Mouse (Mus musculus): ENCODE measurements around the gene Taf9. TPM values are rescaled to one million over a fixed set of nuclear protein-coding genes. Genes with fewer than 3 reads are reported as not detected.

The Taf9 gene
- 50.1 and 50.8 TPM in 2 replicates for total RNA-seq (2014; rRNA removed)
- polyA plus RNA-seq (2015; fragmentation: Nextera tagmentation; extraction: Ambion mirVana) = 40.8 and 57.6 TPM in 2 replicates

- Histone ChIP-seq H3K4me1 (ENCODE audit: insufficient read depth) (peaks cover 5% of the 10 kb centered on the region; the same call in 1 of the 2 replicates), H3K9ac (peak within 1 kb of the TSS; percentile 85), H3K9me3 (ENCODE audit: low read length) (no peaks in the 10 kb centered on the region), H3K27me3 (ENCODE audit: insufficient read depth, low read length) (no peaks in the 10 kb centered on the region), H3K4me3 (ENCODE audit: low read depth, low read length) (peak within 1 kb of the TSS; percentile 60), H3K4me2 (ENCODE audit: low read depth) (peak within 1 kb of the TSS; percentile 64), H3K36me3 (ENCODE audit: insufficient read depth) (peaks cover 16% of the 10 kb centered on the region), H3K27ac (ENCODE audit: low read depth, low read length) (peak within 1 kb of the TSS; percentile 97)
- WGBS = under 1% methylated on average over 55 of the region's 63 CpGs
- ATAC-seq = peak; percentile 77
- DNase-seq = no peak
- no peak for TF ChIP-seq CTCF (IDR thresholded peaks at IDR 0.05; ENCODE audit: low read depth)
Observed at GRCm38 (mm10) chr13:100651439-100652186, at the start of gene Taf9. Gene Taf9, plus strand, starts transcription at chr13:100651579.

GRCm38 (mm10) chr13:100602239-100602902, 49.0 kb upstream of the Taf9 start:
- Histone ChIP-seq H3K36me3 (ENCODE audit: insufficient read depth) (no peaks in the 10 kb centered on the region), H3K4me3 (ENCODE audit: low read depth, low read length) (no peak overlapping the region), H3K27me3 (ENCODE audit: insufficient read depth, low read length) (no peaks in the 10 kb centered on the region), H3K4me2 (ENCODE audit: low read depth) (no peak overlapping the region), H3K9me3 (ENCODE audit: low read length) (no peaks in the 10 kb centered on the region), H3K9ac (no peak overlapping the region), H3K4me1 (ENCODE audit: insufficient read depth) (no peaks in the 10 kb centered on the region), H3K27ac (ENCODE audit: low read depth, low read length) (no peak overlapping the region)
- ATAC-seq = no peak
- WGBS = 64% methylated on average over 5 of the region's 5 CpGs
- TF ChIP-seq CTCF (IDR thresholded peaks at IDR 0.05; ENCODE audit: low read depth) = no peak
- DNase-seq = no peak

- TF ChIP-seq CTCF (IDR thresholded peaks at IDR 0.05; ENCODE audit: low read depth) = no peak
- Histone ChIP-seq H3K4me1 (ENCODE audit: insufficient read depth) (no peaks in the 10 kb centered on the region), H3K36me3 (ENCODE audit: insufficient read depth) (no peaks in the 10 kb centered on the region), H3K4me2 (ENCODE audit: low read depth) (no peak overlapping the region), H3K9me3 (ENCODE audit: low read length) (no peaks in the 10 kb centered on the region), H3K27me3 (ENCODE audit: insufficient read depth, low read length) (no peaks in the 10 kb centered on the region), H3K4me3 (ENCODE audit: low read depth, low read length) (no peak overlapping the region), H3K27ac (ENCODE audit: low read depth, low read length) (no peak overlapping the region), H3K9ac (no peak overlapping the region)
- DNase-seq = no peak
- 86% methylated on average over 10 of the region's 10 CpGs for WGBS
- no peak for ATAC-seq
Observed at GRCm38 (mm10) chr13:100603031-100603737, 48.2 kb upstream of the Taf9 start.

- Histone ChIP-seq H3K9ac (no peak overlapping the region), H3K4me2 (ENCODE audit: low read depth) (no peak overlapping the region)
Observed at GRCm38 (mm10) chr13:100603738-100604095, 47.7 kb upstream of the Taf9 start.

GRCm38 (mm10) chr13:100605845-100606244, 45.5 kb upstream of the Taf9 start:
- Histone ChIP-seq H3K27ac (ENCODE audit: low read depth, low read length) (no peak overlapping the region), H3K4me1 (ENCODE audit: insufficient read depth) (no peaks in the 10 kb centered on the region), H3K9ac (no peak overlapping the region), H3K27me3 (ENCODE audit: insufficient read depth, low read length) (no peaks in the 10 kb centered on the region), H3K4me3 (ENCODE audit: low read depth, low read length) (no peak overlapping the region), H3K4me2 (ENCODE audit: low read depth) (no peak overlapping the region), H3K36me3 (ENCODE audit: insufficient read depth) (no peaks in the 10 kb centered on the region), H3K9me3 (ENCODE audit: low read length) (no peaks in the 10 kb centered on the region)
- 69% methylated on average over 1 of the region's 1 CpGs for WGBS
- TF ChIP-seq CTCF (IDR thresholded peaks at IDR 0.05; ENCODE audit: low read depth) = no peak
- DNase-seq (no peak), ATAC-seq (no peak)

More at GRCm38 (mm10) chr13:100603738-100604095, 47.7 kb upstream of the Taf9 start:
- Histone ChIP-seq H3K4me1 (ENCODE audit: insufficient read depth) (no peaks in the 10 kb centered on the region), H3K36me3 (ENCODE audit: insufficient read depth) (no peaks in the 10 kb centered on the region), H3K4me3 (ENCODE audit: low read depth, low read length) (no peak overlapping the region), H3K27ac (ENCODE audit: low read depth, low read length) (no peak overlapping the region), H3K27me3 (ENCODE audit: insufficient read depth, low read length) (no peaks in the 10 kb centered on the region), H3K9me3 (ENCODE audit: low read length) (no peaks in the 10 kb centered on the region)
- DNase-seq = no peak
- no peak for ATAC-seq
- 91% methylated on average over 11 of the region's 11 CpGs for WGBS
- no peak for TF ChIP-seq CTCF (IDR thresholded peaks at IDR 0.05; ENCODE audit: low read depth)

GRCm38 (mm10) chr13:100607756-100608155, 43.6 kb upstream of the Taf9 start:
- no peak for ATAC-seq
- no peak overlapping the region for H3K9ac ChIP-seq
- peaks cover 3% of the 10 kb centered on the region; the same call in 1 of the 2 replicates for H3K36me3 ChIP-seq (ENCODE audit: insufficient read depth)
- peak; percentile 36 for TF ChIP-seq CTCF (IDR thresholded peaks at IDR 0.05; ENCODE audit: low read depth)
- no peak for DNase-seq
- H3K27me3 ChIP-seq (ENCODE audit: insufficient read depth, low read length) = no peaks in the 10 kb centered on the region
- H3K4me1 ChIP-seq (ENCODE audit: insufficient read depth) = no peaks in the 10 kb centered on the region
- no peak overlapping the region for H3K4me3 ChIP-seq (ENCODE audit: low read depth, low read length)
- H3K27ac ChIP-seq (ENCODE audit: low read depth, low read length) = no peak overlapping the region
- no peak overlapping the region for H3K4me2 ChIP-seq (ENCODE audit: low read depth)
- 88% methylated on average over 8 of the region's 8 CpGs for WGBS
- H3K9me3 ChIP-seq (ENCODE audit: low read length) = no peaks in the 10 kb centered on the region

Measured in forebrain, postnatal 0 days (tissue).